Mouse (Mus musculus): ENCODE measurements around the gene Dgkb. TPM values are rescaled to one million over a fixed set of nuclear protein-coding genes. Genes with fewer than 3 reads are reported as not detected.

Dgkb gene
- polyA plus RNA-seq (2015; fragmentation: Nextera tagmentation; extraction: Ambion mirVana), result 8.4 and 8.9 TPM in 2 replicates

- Histone ChIP-seq H3K4me3 (ENCODE audit: low read depth, low read length) (no peak within 1 kb of the TSS), H3K4me1 (ENCODE audit: control insufficient read depth, insufficient read depth, low read length) (no peaks in the 10 kb centered on the region), H3K27ac (ENCODE audit: low read length) (no peak within 1 kb of the TSS), H3K36me3 (ENCODE audit: control insufficient read depth, insufficient read depth, low read length) (no peaks in the 10 kb centered on the region), H3K4me2 (ENCODE audit: low read length) (no peak within 1 kb of the TSS), H3K27me3 (ENCODE audit: control insufficient read depth, insufficient read depth, low read depth, low read length) (no peaks in the 10 kb centered on the region), H3K9me3 (replicated peaks; ENCODE audit: control insufficient read depth, low read length, poor library complexity, severe bottlenecking) (no peaks in the 10 kb centered on the region), H3K9ac (ENCODE audit: low read depth, low read length) (no peak within 1 kb of the TSS)
- ATAC-seq, result no peak
- WGBS, result 59% methylated on average over 3 of the region's 3 CpGs
Measured at GRCm38 (mm10) chr12:37817426-37817825, at the start of gene Dgkb. Dgkb (plus strand) TSS chr12:37817726.

GRCm38 (mm10) chr12:37769844-37770243, 47.7 kb upstream of the Dgkb start:
- H3K4me1 ChIP-seq (ENCODE audit: control insufficient read depth, insufficient read depth, low read length), result peaks cover 3% of the 10 kb centered on the region; the same call in 1 of the 2 replicates
- H3K36me3 ChIP-seq (ENCODE audit: control insufficient read depth, insufficient read depth, low read length), result no peaks in the 10 kb centered on the region
- H3K27ac ChIP-seq (ENCODE audit: low read length), result no peak overlapping the region
- ATAC-seq, result no peak
- 91% methylated on average over 1 of the region's 1 CpGs for WGBS
- H3K4me2 ChIP-seq (ENCODE audit: low read length), result no peak overlapping the region
- no peaks in the 10 kb centered on the region for H3K27me3 ChIP-seq (ENCODE audit: control insufficient read depth, insufficient read depth, low read depth, low read length)
- no peak overlapping the region for H3K4me3 ChIP-seq (ENCODE audit: low read depth, low read length)
- H3K9ac ChIP-seq (ENCODE audit: low read depth, low read length), result no peak overlapping the region
- H3K9me3 ChIP-seq (replicated peaks; ENCODE audit: control insufficient read depth, low read length, poor library complexity, severe bottlenecking), result no peaks in the 10 kb centered on the region

- Histone ChIP-seq H3K4me3 (ENCODE audit: low read depth, low read length) (peak overlapping the region; percentile 24), H3K9ac (ENCODE audit: low read depth, low read length) (no peak overlapping the region), H3K9me3 (replicated peaks; ENCODE audit: control insufficient read depth, low read length, poor library complexity, severe bottlenecking) (no peaks in the 10 kb centered on the region), H3K36me3 (ENCODE audit: control insufficient read depth, insufficient read depth, low read length) (no peaks in the 10 kb centered on the region), H3K27ac (ENCODE audit: low read length) (peak overlapping the region; percentile 35; the same call in 1 of the 2 replicates), H3K27me3 (ENCODE audit: control insufficient read depth, insufficient read depth, low read depth, low read length) (no peaks in the 10 kb centered on the region), H3K4me2 (ENCODE audit: low read length) (peak overlapping the region; percentile 51), H3K4me1 (ENCODE audit: control insufficient read depth, insufficient read depth, low read length) (peaks cover 3% of the 10 kb centered on the region; the same call in 1 of the 2 replicates)
- ATAC-seq, result peak; percentile 95
- 5% methylated on average over 8 of the region's 8 CpGs for WGBS
Measured at GRCm38 (mm10) chr12:37773681-37774357, 43.7 kb upstream of the Dgkb start.

GRCm38 (mm10) chr12:37774591-37774990, 42.9 kb upstream of the Dgkb start:
- Histone ChIP-seq H3K4me2 (ENCODE audit: low read length) (no peak overlapping the region), H3K9me3 (replicated peaks; ENCODE audit: control insufficient read depth, low read length, poor library complexity, severe bottlenecking) (no peaks in the 10 kb centered on the region), H3K4me1 (ENCODE audit: control insufficient read depth, insufficient read depth, low read length) (peaks cover 3% of the 10 kb centered on the region; the same call in 1 of the 2 replicates), H3K27me3 (ENCODE audit: control insufficient read depth, insufficient read depth, low read depth, low read length) (no peaks in the 10 kb centered on the region), H3K27ac (ENCODE audit: low read length) (no peak overlapping the region), H3K36me3 (ENCODE audit: control insufficient read depth, insufficient read depth, low read length) (no peaks in the 10 kb centered on the region), H3K9ac (ENCODE audit: low read depth, low read length) (no peak overlapping the region), H3K4me3 (ENCODE audit: low read depth, low read length) (no peak overlapping the region)
- 24% methylated on average over 2 of the region's 2 CpGs for WGBS
- peak; percentile 30; the same call in 1 of the 2 replicates for ATAC-seq

GRCm38 (mm10) chr12:37796265-37796928, 21.1 kb upstream of the Dgkb start:
- H3K36me3 ChIP-seq (ENCODE audit: control insufficient read depth, insufficient read depth, low read length), result no peaks in the 10 kb centered on the region
- WGBS, result 87% methylated on average over 4 of the region's 4 CpGs
- ATAC-seq, result 0 out of 2 replicates have a peak, but pooled peaks have one; percentile 32

GRCm38 (mm10) chr12:37814122-37814521, 3.4 kb upstream of the Dgkb start:
- Histone ChIP-seq H3K4me1 (ENCODE audit: control insufficient read depth, insufficient read depth, low read length) (no peaks in the 10 kb centered on the region), H3K27ac (ENCODE audit: low read length) (no peak overlapping the region), H3K9ac (ENCODE audit: low read depth, low read length) (no peak overlapping the region), H3K9me3 (replicated peaks; ENCODE audit: control insufficient read depth, low read length, poor library complexity, severe bottlenecking) (no peaks in the 10 kb centered on the region), H3K27me3 (ENCODE audit: control insufficient read depth, insufficient read depth, low read depth, low read length) (no peaks in the 10 kb centered on the region), H3K36me3 (ENCODE audit: control insufficient read depth, insufficient read depth, low read length) (no peaks in the 10 kb centered on the region), H3K4me2 (ENCODE audit: low read length) (no peak overlapping the region), H3K4me3 (ENCODE audit: low read depth, low read length) (no peak overlapping the region)
- no peak for ATAC-seq
- WGBS, result 87% methylated on average over 3 of the region's 3 CpGs

More at GRCm38 (mm10) chr12:37796265-37796928, 21.1 kb upstream of the Dgkb start:
- H3K4me3 ChIP-seq (ENCODE audit: low read depth, low read length), result no peak overlapping the region
- no peaks in the 10 kb centered on the region for H3K4me1 ChIP-seq (ENCODE audit: control insufficient read depth, insufficient read depth, low read length)
- H3K9ac ChIP-seq (ENCODE audit: low read depth, low read length), result no peak overlapping the region
- no peak overlapping the region for H3K27ac ChIP-seq (ENCODE audit: low read length)
- H3K4me2 ChIP-seq (ENCODE audit: low read length), result no peak overlapping the region
- H3K9me3 ChIP-seq (replicated peaks; ENCODE audit: control insufficient read depth, low read length, poor library complexity, severe bottlenecking), result no peaks in the 10 kb centered on the region
- H3K27me3 ChIP-seq (ENCODE audit: control insufficient read depth, insufficient read depth, low read depth, low read length), result no peaks in the 10 kb centered on the region

GRCm38 (mm10) chr12:37821052-37821810, 3.7 kb downstream of the Dgkb start:
- no peak overlapping the region for H3K4me2 ChIP-seq (ENCODE audit: low read length)
- no peak overlapping the region for H3K27ac ChIP-seq (ENCODE audit: low read length)
- no peaks in the 10 kb centered on the region for H3K36me3 ChIP-seq (ENCODE audit: control insufficient read depth, insufficient read depth, low read length)
- no peaks in the 10 kb centered on the region for H3K4me1 ChIP-seq (ENCODE audit: control insufficient read depth, insufficient read depth, low read length)
- 91% methylated on average over 8 of the region's 8 CpGs for WGBS
- H3K9ac ChIP-seq (ENCODE audit: low read depth, low read length), result no peak overlapping the region
- no peaks in the 10 kb centered on the region for H3K9me3 ChIP-seq (replicated peaks; ENCODE audit: control insufficient read depth, low read length, poor library complexity, severe bottlenecking)
- no peaks in the 10 kb centered on the region for H3K27me3 ChIP-seq (ENCODE audit: control insufficient read depth, insufficient read depth, low read depth, low read length)
- ATAC-seq, result no peak
- no peak overlapping the region for H3K4me3 ChIP-seq (ENCODE audit: low read depth, low read length)

GRCm38 (mm10) chr12:37880042-37881017, 62.8 kb downstream of the Dgkb start:
- ATAC-seq, result peak; percentile 91
- Histone ChIP-seq H3K4me3 (ENCODE audit: low read depth, low read length) (peak overlapping the region; percentile 50), H3K4me1 (ENCODE audit: control insufficient read depth, insufficient read depth, low read length) (no peaks in the 10 kb centered on the region; the same call in 1 of the 2 replicates), H3K9me3 (replicated peaks; ENCODE audit: control insufficient read depth, low read length, poor library complexity, severe bottlenecking) (no peaks in the 10 kb centered on the region), H3K36me3 (ENCODE audit: control insufficient read depth, insufficient read depth, low read length) (no peaks in the 10 kb centered on the region), H3K27ac (ENCODE audit: low read length) (peak overlapping the region; percentile 75), H3K9ac (ENCODE audit: low read depth, low read length) (peak overlapping the region; percentile 63), H3K27me3 (ENCODE audit: control insufficient read depth, insufficient read depth, low read depth, low read length) (no peaks in the 10 kb centered on the region), H3K4me2 (ENCODE audit: low read length) (peak overlapping the region; percentile 89)
- WGBS, result under 1% methylated on average over 26 of the region's 26 CpGs
